Mouse (Mus musculus) E14TG2a.4 (cell line): ENCODE data around the gene Ptafr.
"Not testable (repeated sequence)": the region's sequence is repeated elsewhere in the genome, so short reads cannot be mapped to it uniquely, and the experiment has no call there.

Source experiments
- H3K27me3 ChIP-seq: 2 replicates; pipeline ENCODE4 v1.6.1; 2014; ENCODE audit warnings: low read length, control low read depth; ENCODE audit not compliant: insufficient read depth
- H3K36me3 ChIP-seq: 2 replicates; pipeline ENCODE4 v1.6.1; 2014; ENCODE audit warnings: low read length, control low read depth; ENCODE audit not compliant: insufficient read depth
- H3K4me1 ChIP-seq: replicated peaks from 2 replicates; pipeline ENCODE4 v1.6.1; 2014; ENCODE audit warnings: low read depth, low read length, control low read depth
- H3K4me3 ChIP-seq: replicated peaks from 2 replicates; pipeline ENCODE4 v1.5.1; 2014; ENCODE audit warnings: mild to moderate bottlenecking, low read length
- H3K9me3 ChIP-seq: 2 replicates; pipeline ENCODE4 v1.6.1; 2014; ENCODE audit warnings: low read length, control low read depth
- CTCF ChIP-seq: conservative IDR thresholded peaks from 2 replicates; pipeline ENCODE4 v1.5.1; 2014; ENCODE audit warnings: low read length
- NANOG ChIP-seq: IDR thresholded peaks from 2 replicates; pipeline ENCODE4 v1.6.1; 2014; ENCODE audit warnings: borderline replicate concordance, low read length, mixed read lengths
- POU5F1 ChIP-seq: IDR thresholded peaks from 2 replicates; pipeline ENCODE4 v1.6.1; 2014; ENCODE audit warnings: low read length, borderline replicate concordance

Ptafr gene

DNA sequence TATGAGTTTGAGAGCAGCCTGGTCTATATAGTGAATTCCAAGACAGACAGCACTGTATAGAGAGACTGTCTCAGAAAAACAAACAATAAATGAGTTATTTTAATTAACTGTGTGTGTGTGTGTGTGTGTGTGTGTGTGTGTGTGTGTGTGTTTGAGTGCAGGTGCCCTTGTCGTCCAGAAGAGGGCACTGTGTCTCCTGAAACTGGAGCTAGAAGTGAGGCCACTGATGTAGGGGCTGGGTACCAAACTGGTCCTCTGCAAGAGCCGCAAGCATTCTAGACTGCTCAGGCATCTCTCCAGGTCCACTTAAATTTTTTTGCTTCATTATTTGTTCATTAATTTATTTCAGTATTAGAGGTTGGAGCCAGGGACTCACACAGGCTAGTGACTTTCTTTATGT lies 35.0 kb downstream of the Ptafr start:
- H3K9me3 ChIP-seq = no peaks in the 10 kb centered on the region
- peaks cover 3% of the 10 kb centered on the region; the same call in 1 of the 2 replicates for H3K27me3 ChIP-seq
- TF ChIP-seq NANOG = no peak
- TF ChIP-seq CTCF = peak; percentile 42
- H3K4me1 ChIP-seq = peaks cover 16% of the 10 kb centered on the region
- H3K4me3 ChIP-seq = no peak overlapping the region
- no peaks in the 10 kb centered on the region for H3K36me3 ChIP-seq

DNA sequence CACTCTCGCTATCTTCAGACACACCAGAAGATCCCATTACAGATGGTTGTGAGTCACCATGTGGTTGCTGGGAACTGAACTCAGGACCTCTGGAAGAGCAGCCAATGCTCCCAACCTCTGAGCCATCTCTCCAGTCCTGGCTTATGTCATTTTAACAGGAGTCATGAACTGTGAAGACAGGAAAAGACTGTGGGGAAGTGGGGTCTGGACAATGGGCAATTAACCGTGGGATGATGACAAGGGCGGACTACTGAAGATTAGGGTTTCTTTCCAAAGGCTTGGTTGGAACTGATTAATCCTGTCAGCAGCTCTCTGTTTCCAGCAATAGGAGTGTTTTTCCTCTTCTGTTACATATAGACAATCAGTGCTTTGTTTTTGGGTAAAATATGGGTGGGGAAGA lies 35.9 kb downstream of the Ptafr start:
- Histone ChIP-seq H3K9me3 (no peaks in the 10 kb centered on the region), H3K4me3 (no peak overlapping the region), H3K27me3 (peaks cover 3% of the 10 kb centered on the region; the same call in 1 of the 2 replicates), H3K36me3 (no peaks in the 10 kb centered on the region), H3K4me1 (peaks cover 8% of the 10 kb centered on the region)
- TF ChIP-seq CTCF = no peak
- no peak for TF ChIP-seq POU5F1
- no peak for TF ChIP-seq NANOG

DNA sequence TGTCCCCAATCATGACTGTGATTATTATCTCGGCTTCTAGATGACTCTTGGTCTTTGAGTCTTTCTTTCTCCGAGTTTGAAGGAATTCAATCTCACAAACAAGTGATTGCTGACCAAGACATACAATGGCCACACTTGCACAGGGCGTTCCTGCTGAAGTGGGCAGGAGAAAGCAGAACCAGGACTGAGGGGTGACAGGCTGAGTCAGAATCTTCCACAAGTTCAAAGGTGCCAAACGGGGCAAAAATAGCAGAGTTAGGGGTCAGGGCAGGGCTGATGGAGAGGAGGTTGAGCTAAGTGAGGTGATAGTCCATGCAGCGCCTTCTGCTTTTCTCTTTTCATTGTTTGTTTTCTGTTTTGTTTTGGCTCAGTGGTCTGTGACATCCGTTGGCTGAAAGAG lies 36.6 kb downstream of the Ptafr start:
- H3K9me3 ChIP-seq = no peaks in the 10 kb centered on the region
- H3K4me3 ChIP-seq = no peak overlapping the region
- TF ChIP-seq NANOG (no peak), CTCF (no peak), POU5F1 (no peak)
- H3K27me3 ChIP-seq = peaks cover 3% of the 10 kb centered on the region; the same call in 1 of the 2 replicates
- no peaks in the 10 kb centered on the region for H3K36me3 ChIP-seq
- 0 out of 2 replicates have a peak, but pooled peaks cover 3% of the 10 kb centered on the region for H3K4me1 ChIP-seq

DNA sequence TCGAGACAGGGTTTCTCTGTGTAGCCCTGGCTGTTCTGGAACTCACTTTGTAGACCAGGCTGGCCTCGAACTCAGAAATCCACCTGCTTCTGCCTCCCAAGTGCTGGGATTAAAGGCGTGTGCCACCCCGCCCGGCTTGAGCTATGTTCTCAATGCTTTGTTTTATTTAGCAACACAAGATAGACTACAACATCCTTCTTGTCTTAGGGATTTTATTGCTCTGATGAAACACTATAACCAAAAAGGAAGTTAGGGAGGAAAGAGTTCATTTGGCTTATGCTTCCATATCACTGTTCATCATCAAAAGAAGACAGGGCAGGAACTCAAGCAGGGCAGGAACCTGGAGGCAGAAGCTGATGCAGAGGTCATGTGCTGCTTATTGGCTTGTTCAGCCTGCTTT lies 37.4 kb downstream of the Ptafr start:
- H3K27me3 ChIP-seq, H3K4me1 ChIP-seq, H3K4me3 ChIP-seq, H3K9me3 ChIP-seq, H3K36me3 ChIP-seq: not testable (repeated sequence)

DNA sequence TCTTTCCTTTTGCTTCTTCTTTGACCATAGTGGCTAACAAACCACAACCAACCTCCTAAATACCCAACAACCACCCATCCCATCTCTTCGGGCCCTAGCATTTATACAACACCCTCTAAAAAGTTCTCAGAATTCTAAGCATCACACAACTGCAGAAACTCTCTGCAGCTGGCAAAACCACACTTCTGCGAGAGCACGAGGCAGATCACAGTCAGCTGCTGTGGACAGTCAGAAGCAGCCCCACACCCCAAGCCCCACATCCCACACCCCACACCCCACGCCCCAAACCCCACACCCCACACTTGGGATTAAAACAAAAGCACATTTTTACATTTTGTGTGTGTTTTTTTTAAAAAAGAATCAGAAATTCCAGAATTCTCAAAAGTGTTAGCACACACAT lies 39.6 kb downstream of the Ptafr start:
- Histone ChIP-seq H3K4me3 (no peak overlapping the region), H3K27me3 (peaks cover 3% of the 10 kb centered on the region; the same call in 1 of the 2 replicates), H3K36me3 (no peaks in the 10 kb centered on the region), H3K4me1 (0 out of 2 replicates have a peak, but pooled peaks cover 3% of the 10 kb centered on the region), H3K9me3 (no peaks in the 10 kb centered on the region)
- no peak for TF ChIP-seq CTCF
- TF ChIP-seq POU5F1 = no peak
- no peak for TF ChIP-seq NANOG

DNA sequence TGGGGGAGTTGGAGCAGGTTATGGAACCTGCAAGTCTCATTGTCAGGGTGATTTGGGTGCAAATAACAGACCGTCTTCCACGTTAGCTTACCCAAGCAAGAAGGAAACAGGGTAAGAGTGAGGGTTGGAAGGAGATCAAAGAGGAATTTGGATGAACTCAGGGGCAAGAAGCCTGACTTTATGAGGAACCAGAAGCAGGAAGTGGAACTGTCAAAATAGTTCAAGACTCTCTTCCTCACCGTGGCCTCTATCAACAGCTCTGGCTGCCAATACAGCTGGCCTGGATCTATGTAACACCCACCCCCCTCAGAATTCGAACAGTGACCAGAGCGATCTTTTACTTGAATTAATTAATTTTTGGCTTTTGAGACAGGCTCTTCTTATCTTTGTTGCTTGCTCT lies 41.9 kb downstream of the Ptafr start:
- no peak overlapping the region for H3K4me3 ChIP-seq
- H3K27me3 ChIP-seq = peaks cover 3% of the 10 kb centered on the region; the same call in 1 of the 2 replicates
- H3K36me3 ChIP-seq = no peaks in the 10 kb centered on the region
- TF ChIP-seq CTCF (no peak), NANOG (no peak), POU5F1 (no peak)
- no peaks in the 10 kb centered on the region for H3K9me3 ChIP-seq
- 0 out of 2 replicates have a peak, but pooled peaks cover 3% of the 10 kb centered on the region for H3K4me1 ChIP-seq

DNA sequence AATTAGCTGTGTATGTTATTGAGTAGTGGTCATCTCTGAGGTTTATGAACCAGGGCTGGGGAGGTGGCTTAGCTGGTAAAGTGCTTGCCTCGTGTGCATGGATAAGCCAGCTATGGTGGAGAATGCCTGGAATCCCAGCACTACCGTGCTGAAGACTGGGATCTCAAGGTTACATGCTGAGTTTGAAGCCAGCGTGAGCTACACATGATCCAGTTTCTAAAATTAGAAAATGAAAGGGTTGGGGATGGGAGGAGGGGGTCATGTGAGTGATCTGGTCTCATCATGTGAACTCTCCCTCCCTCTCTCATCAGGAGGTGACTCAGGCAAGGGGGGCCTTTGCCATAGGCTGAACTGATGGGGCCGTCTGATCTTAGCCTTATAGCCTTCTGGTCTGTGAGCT lies 44.3 kb downstream of the Ptafr start:
- TF ChIP-seq POU5F1 (no peak), NANOG (no peak), CTCF (no peak)
- peaks cover 7% of the 10 kb centered on the region; the same call in 1 of the 2 replicates for H3K27me3 ChIP-seq
- no peak overlapping the region for H3K4me3 ChIP-seq
- peaks cover 8% of the 10 kb centered on the region; the same call in 1 of the 2 replicates for H3K4me1 ChIP-seq
- H3K36me3 ChIP-seq = no peaks in the 10 kb centered on the region
- no peaks in the 10 kb centered on the region for H3K9me3 ChIP-seq

DNA sequence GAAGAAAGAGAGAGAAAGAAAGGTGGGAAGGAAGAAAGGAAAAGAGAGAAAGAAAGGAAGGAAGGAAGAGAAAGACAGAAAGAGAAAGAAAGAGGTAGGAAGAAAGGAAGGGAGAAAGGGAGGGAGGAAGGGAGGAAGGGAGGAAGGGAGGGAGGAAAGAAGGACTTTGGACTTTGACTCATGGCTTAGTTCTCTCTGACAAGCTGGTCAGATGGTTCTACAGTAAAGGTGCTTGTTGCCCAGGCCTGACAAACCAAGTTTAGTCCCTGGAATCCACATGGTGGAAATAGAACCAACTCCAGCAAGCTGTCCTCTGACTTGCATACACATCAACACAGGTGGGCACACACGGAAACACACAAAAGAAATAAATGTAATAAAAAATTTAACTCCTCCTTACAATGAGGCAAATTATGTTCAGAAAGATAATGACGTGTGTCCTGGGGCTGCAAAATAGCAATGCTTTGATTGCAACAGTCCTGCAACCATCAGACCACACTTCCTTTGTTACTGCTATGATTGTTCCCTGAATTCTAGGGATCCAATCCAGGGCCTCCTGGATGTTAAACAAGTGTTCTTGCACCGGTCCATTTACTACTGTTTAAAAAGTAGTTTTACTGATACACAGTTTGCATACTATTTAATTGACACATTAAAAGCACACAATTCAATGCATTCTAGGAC lies 46.6 kb downstream of the Ptafr start:
- Histone ChIP-seq H3K4me1 (peaks cover 8% of the 10 kb centered on the region; the same call in 1 of the 2 replicates), H3K36me3 (no peaks in the 10 kb centered on the region), H3K27me3 (peaks cover 7% of the 10 kb centered on the region; the same call in 1 of the 2 replicates), H3K4me3 (no peak overlapping the region), H3K9me3 (peaks cover 7% of the 10 kb centered on the region; the same call in 1 of the 2 replicates)
- TF ChIP-seq NANOG (no peak), POU5F1 (no peak), CTCF (no peak)

DNA sequence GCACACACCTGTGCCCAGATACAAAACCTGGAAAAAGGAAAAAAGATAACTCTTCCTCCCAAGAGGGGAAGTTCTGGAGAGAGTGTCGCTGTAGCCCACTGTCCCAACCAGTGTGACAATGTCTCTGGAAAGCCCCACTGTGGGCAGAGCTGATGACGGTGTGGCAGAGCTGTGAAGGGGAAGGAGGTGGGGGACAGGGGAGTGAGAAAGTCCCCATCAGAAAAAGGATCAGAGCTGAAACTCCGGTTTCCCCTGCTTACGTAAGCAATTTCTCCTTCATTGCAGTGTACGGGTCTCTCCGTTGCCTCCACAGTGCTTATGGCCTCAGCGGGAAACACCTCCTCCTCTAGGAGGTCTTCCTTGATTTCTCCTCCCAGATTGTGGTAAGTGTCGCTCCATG lies 47.5 kb downstream of the Ptafr start:
- Histone ChIP-seq H3K4me1 (peaks cover 8% of the 10 kb centered on the region; the same call in 1 of the 2 replicates), H3K27me3 (peaks cover 7% of the 10 kb centered on the region; the same call in 1 of the 2 replicates), H3K9me3 (peaks cover 7% of the 10 kb centered on the region; the same call in 1 of the 2 replicates), H3K4me3 (no peak overlapping the region), H3K36me3 (no peaks in the 10 kb centered on the region)
- TF ChIP-seq CTCF (no peak), NANOG (no peak), POU5F1 (no peak)
